Mouse (Mus musculus): ENCODE data around the gene Rabgap1l.
A peak's percentile ranks its signal among the peaks of the same experiment; 100 is the strongest.

The Rabgap1l gene

GRCm38 (mm10) chr1:160792686-160793355 lies at the start of gene Rabgap1l:
Gene Rabgap1l, minus strand, starts transcription at chr1:160793211.
- peak; percentile 65 for DNase-seq (ENCODE audit: low spot score)

DNA sequence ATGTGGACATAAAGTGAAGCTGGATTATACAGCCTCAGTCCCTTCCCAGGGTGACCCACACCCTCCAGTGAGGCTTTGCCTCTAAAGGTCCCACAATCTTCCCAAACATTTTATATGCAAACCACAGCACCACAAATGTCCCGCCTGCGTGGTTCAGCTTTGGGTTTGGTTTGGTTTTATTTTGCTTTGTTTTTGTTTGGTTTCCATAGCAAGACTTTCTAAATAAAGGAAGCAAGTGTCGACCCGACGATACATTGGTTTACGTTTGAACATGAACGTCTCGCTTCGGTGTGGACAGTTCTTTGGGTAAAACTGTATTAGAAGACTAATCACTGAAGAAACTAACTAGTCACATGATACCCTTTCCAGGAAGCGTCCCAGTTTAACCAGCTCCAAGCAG lies 49.6 kb upstream of the Rabgap1l start:
- no peak for DNase-seq (ENCODE audit: low spot score)

DNA sequence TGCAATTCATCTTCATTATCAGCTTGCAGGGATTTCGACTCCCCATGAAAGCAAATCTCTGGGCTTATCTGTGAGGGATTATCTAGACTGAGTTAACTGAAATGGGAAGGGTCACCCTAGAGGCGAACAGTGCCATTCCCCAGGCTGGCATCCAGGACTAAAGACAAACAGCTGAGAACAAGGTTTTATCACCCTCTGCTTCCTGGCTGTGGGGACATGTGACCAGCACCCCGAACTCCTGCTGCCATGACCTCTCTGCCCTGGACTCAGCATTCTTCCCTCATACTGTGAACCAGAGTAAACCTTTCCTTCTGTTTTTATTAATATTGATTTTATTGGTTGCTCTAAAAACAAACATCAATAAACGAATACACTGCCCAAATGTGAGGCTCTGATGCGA lies 47.6 kb upstream of the Rabgap1l start:
- no peak for DNase-seq (ENCODE audit: low spot score)

DNA sequence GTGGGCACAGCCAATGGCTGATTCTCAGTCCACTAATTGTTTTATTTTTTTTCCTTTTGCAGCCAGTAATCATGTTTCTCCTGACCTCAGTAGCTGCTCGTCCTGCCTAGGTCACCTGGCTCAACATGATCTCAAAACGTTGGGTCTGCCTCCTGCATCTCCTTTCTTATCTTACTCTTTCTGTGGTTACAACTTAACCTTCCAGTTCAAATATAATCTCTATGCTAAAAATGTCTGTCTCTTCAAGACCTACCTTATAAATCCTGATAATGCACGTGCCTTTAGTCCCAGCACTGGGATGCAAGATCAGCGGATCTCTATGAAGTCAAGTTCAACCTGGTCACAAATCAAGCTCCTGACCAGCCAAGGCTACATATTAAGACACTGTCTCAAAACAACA lies 46.1 kb upstream of the Rabgap1l start:
- no peak for DNase-seq (ENCODE audit: low spot score)

DNA sequence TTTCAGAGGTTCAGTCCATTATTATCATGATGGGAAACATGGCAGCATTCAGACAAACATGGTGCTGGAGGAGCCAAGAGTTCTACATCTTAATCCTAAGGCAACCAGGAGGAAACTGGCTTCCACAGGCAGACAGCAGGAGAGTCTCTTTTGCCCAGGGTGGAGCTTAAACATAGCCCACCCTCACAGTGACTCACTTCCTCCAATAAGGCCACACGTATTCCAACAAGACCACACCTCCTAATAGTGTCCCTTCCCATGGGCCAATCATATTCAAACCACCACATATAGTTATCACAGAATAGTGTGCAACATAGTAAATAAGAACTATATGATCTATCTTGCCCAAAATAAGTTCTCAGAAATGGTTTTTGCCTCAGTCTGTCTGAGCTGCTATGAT lies 41.4 kb upstream of the Rabgap1l start:
- no peak for DNase-seq (ENCODE audit: low spot score)

- DNase-seq (ENCODE audit: low spot score), result no peak
Observed at GRCm38 (mm10) chr1:160832267-160833021, 39.4 kb upstream of the Rabgap1l start.

DNA sequence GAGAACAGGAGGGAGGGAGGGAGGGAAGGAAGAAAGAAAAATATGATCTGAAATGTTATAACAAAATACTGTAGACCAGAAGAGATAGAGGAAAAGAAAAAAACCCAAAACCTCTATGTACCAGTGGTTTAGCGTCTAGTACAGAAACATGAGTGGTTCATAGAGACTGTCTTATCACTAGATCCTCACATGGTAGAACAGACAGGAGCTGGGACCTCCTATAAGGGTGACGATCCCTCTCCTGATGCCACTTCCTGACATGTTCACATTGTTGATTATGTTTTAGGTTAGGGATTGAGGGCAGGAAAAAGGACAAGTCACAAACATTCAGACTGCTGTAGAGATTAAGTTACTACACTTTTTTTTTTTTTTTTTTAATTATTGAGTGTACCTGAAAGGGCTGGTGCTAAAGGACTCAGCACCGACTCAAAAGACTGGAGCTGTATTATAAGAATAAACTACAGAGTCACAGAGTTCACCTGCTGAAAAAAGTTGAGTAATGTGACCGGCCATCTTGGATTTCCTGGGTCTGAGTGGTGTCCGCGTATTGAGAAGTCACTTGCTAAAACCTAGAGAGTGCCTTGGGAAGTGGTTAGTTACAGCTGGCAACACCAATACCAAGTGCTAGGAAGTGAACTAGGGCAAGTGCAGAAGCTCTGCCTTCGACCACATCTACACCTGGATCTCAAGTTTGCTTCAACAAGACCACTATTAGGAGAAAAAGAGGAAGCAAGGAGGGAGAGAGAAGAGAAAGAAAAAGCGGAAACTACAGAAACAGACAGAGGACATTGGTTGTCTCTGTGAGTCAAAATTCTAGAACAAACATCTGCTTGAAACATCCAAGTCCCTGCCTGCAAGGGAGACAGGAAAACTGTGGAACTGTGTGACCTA lies 37.8 kb upstream of the Rabgap1l start:
- no peak for DNase-seq (ENCODE audit: low spot score)

DNA sequence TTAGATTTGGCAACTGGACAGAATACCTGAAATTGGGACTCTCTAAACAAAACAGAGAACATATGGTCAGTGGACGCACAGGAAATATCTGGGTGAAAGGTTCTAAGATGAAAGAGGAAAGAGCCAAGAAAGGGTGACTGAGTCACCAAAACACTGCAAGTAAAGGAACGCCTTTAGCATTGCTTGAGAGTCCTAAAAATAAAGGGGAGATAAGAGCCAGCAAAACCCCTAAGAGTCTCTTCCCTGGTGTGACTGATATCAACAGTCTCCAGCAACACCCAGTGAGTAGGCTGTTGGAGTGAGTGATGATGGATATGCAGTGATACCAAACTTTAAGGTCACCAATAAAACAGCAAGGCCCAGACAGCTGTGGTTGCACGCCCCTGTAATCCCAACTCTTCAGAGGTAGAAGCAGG lies 32.4 kb upstream of the Rabgap1l start:
- DNase-seq (ENCODE audit: low spot score), result no peak

- DNase-seq (ENCODE audit: low spot score), result no peak
Observed at GRCm38 (mm10) chr1:160823638-160824037, 30.6 kb upstream of the Rabgap1l start.

GRCm38 (mm10) chr1:160814198-160814597 lies 21.2 kb upstream of the Rabgap1l start:
- no peak for DNase-seq (ENCODE audit: low spot score)

GRCm38 (mm10) chr1:160812428-160812827 lies 19.4 kb upstream of the Rabgap1l start:
- DNase-seq (ENCODE audit: low spot score), result no peak

- DNase-seq (ENCODE audit: low spot score), result no peak
Observed at GRCm38 (mm10) chr1:160811930-160812329, 18.9 kb upstream of the Rabgap1l start.

GRCm38 (mm10) chr1:160805268-160805667 lies 12.3 kb upstream of the Rabgap1l start:
- no peak for DNase-seq (ENCODE audit: low spot score)

GRCm38 (mm10) chr1:160799972-160800371 lies 7.0 kb upstream of the Rabgap1l start:
- DNase-seq (ENCODE audit: low spot score), result no peak

DNA sequence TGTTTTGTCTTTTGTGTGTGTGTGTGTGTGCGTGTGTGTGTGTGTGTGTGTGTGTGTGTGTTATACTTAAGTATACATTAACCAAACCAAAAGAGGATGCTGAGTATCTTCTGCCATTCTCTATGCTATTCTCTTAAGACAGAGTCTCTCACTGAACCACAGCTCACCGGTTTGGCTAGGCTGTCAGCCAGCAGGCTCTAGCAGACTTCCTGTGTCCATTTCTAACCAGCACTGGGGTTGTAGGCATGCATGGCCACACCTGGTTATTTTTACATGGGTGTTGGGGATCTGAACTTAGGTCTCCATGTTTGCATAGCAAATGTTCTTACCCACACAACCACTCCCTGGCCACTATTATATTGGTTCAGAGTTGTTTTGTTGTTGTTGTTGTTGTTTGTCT lies 2.0 kb upstream of the Rabgap1l start:
- DNase-seq (ENCODE audit: low spot score), result no peak

GRCm38 (mm10) chr1:160793791-160794757 lies 1.1 kb upstream of the Rabgap1l start:
- DNase-seq (ENCODE audit: low spot score), result no peak

DNA sequence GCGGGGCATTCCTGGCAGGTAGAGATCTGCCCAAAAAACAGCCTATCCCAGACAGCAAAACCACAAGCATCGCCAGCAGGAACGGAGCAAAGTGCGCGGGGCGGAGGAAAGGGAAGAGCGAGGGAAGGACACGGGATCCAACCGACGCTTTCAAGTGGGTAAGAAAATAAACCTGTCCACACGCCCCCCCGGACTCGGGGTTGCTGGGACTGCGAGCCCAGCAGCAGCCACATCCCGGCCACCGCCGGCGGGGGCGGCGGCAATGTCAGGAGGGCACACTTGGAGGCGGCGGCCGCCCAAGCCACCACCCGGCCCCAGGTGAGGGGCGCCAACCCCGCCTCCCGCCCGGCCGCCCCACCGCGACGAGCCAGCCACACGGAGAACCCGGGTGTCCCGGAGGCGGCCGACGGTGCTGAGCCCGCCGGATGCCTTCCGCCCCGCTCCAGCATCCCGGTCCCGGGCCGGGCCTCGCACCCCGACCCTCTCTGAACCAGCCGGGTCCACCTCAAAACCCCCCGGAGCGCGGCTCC lies 790 bp downstream of the Rabgap1l start:
- peak; percentile 19 for DNase-seq (ENCODE audit: low spot score)

DNA sequence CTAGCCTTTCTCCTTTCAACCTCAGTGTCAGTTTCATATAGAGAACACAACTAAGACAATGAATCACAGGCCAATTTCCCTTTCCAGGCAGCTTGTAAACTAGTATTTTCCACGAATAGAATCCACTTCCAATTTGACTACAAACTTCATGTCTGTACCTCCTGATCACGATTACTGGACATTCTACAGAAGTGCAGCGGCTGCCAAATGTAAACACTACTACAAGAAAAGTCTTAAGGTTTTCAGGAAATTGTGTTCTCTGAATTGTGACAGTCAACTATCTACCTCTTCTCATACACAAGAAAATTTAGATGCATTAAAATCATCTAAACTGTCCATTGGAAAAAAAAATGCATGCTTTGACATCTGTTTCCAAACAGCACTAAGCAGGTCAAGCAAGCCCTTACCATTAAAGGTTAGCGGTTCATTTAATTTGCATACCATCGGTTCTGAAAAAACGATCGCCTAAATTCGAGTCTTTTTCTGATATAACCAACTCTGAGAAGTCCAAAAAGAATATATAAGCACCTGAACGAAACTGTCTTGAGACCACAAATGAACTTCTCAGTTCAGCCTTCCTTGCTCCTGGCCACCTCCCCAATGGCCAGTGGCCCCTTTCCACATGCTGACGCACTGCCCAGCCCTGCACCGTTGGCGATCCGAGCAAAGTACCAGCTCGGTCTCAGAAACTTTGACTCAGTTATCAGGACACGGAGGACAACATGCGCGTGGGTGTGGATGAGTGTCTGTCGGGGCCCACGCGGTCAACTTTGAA lies 1.4 kb downstream of the Rabgap1l start:
- peak; percentile 25 for DNase-seq (ENCODE audit: low spot score)

DNA sequence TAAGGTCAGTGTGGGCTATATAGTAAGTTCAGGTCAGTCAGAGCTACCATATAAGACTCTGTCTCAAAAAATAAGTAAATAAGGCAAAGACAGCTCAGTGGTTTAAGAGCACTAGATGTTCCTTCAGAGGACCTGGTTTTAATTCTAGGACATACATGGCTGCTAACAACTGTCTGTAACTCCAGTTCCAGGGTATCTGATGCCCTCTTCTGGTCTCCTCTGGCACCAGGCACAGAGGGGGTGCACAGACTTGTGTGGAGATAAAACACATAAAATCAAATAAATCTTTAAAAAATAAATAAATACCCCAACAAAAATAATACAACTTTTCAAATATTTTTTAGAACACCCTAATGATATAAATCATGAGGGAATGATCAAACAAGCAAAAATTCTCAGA lies 2.4 kb downstream of the Rabgap1l start:
- DNase-seq (ENCODE audit: low spot score), result no peak

GRCm38 (mm10) chr1:160789876-160790275 lies 3.1 kb downstream of the Rabgap1l start:
- no peak for DNase-seq (ENCODE audit: low spot score)
